Mouse (Mus musculus) ES-Bruce4 (cell line): Measurements from ENCODE around the gene Hspa8.
"Not testable (repeated sequence)": the region's sequence is repeated elsewhere in the genome, so short reads cannot be mapped to it uniquely, and the experiment has no call there.

Experiments
- CTCF ChIP-seq: IDR thresholded peaks from one replicate; pipeline ENCODE4 v1.8.1; 2011; ENCODE audit warnings: low read depth, low read length
- EP300 ChIP-seq: IDR thresholded peaks from 2 replicates; pipeline ENCODE4 v1.6.1; 2011; ENCODE audit warnings: low read depth, low read length; ENCODE audit not compliant: insufficient read depth
- POLR2A ChIP-seq: IDR thresholded peaks from one replicate; pipeline ENCODE4 v1.8.1; 2011; ENCODE audit warnings: low read length; ENCODE audit not compliant: insufficient read depth

GRCm38 (mm10) chr9:40786820-40787219, 14.0 kb upstream of the Hspa8 start:
- TF ChIP-seq CTCF, POLR2A, EP300: not testable (repeated sequence)
